Mouse (Mus musculus) liver, adult 2 months (tissue): ENCODE results near the gene Hoxa3. TPM values are rescaled to one million over a fixed set of nuclear protein-coding genes. Genes with fewer than 3 reads are reported as not detected.

Experiments
- DNase-seq: peaks from one replicate; pipeline ENCODE4 v3.0.0-alpha.2; 2011; ENCODE audit warnings: low read depth, low spot score; ENCODE audit errors: extremely low read depth
- H3K27ac ChIP-seq: fragments of 200-500 bp; replicated peaks from 2 replicates; pipeline ENCODE4 v1.5.1; 2012; ENCODE audit warnings: low read depth, mild to moderate bottlenecking, control low read depth, inconsistent platforms, low read length; ENCODE audit not compliant: insufficient read depth
- H3K27me3 ChIP-seq: fragments of 200-500 bp; 2 replicates; pipeline ENCODE4 v1.6.1; 2012; ENCODE audit warnings: mild to moderate bottlenecking, moderate library complexity, low read length, inconsistent platforms; ENCODE audit not compliant: control insufficient read depth, insufficient read depth
- H3K36me3 ChIP-seq: fragments of 200-500 bp; 2 replicates; pipeline ENCODE4 v1.6.1; 2012; ENCODE audit warnings: low read length, inconsistent platforms; ENCODE audit not compliant: control insufficient read depth, insufficient read depth
- H3K4me1 ChIP-seq: fragments of 200-500 bp; 2 replicates; pipeline ENCODE4 v1.6.1; 2011; ENCODE audit warnings: low read length; ENCODE audit not compliant: control insufficient read depth, insufficient read depth
- H3K4me3 ChIP-seq: fragments of 200-500 bp; 2 replicates; pipeline ENCODE4 v1.5.1; 2011; ENCODE audit warnings: low read depth, mild to moderate bottlenecking, control low read depth, low read length, moderate library complexity; ENCODE audit not compliant: insufficient read depth
- H3K79me2 ChIP-seq: fragments of 200-500 bp; 2 replicates; pipeline ENCODE4 v1.6.1; 2012; ENCODE audit warnings: inconsistent platforms, mild to moderate bottlenecking, low read length, moderate library complexity; ENCODE audit not compliant: control insufficient read depth, insufficient read depth
- H3K9ac ChIP-seq: fragments of 200-500 bp; 2 replicates; pipeline ENCODE4 v1.6.1; 2012; ENCODE audit warnings: low read depth, mild to moderate bottlenecking, control low read depth, inconsistent platforms, low read length
- CTCF ChIP-seq: fragments of 200-500 bp; IDR thresholded peaks from 2 replicates; pipeline ENCODE4 v1.5.1; 2011; ENCODE audit warnings: low read depth, low read length, control low read depth
- POLR2A ChIP-seq: fragments of 200-500 bp; IDR thresholded peaks from 2 replicates; pipeline ENCODE4 v1.6.1; 2011; ENCODE audit warnings: low read length, control low read depth; ENCODE audit not compliant: insufficient read depth; ENCODE audit errors: extremely low read depth
- WGBS: fragments of 180-500 bp; shearing (Covaris S2); methylation state at CpG from one replicate; pipeline ENCODE4 v1.1.7; 2018; 5-methylcytosine and 5-hydroxymethylcytosine counted together
- polyA plus RNA-seq: library from polyadenylated mRNA; depleted of rRNA; stranded (reverse); fragments of >200 nt; gene quantifications from 2 replicates; pipeline ENCODE4 v1.2.3, GENCODE M21; 2012
- total RNA-seq: library from RNA; depleted of rRNA; stranded (reverse); fragments of >200 nt; gene quantifications from 2 replicates; pipeline ENCODE4 v1.2.3, GENCODE M21; 2014

The Hoxa3 gene
- total and polyA plus RNA-seq, 2 experiments = 0.09 to 0.20 TPM

GRCm38 (mm10) chr6:52172501-52172900 lies 40.6 kb downstream of the Hoxa3 start:
- DNase-seq = no peak
- Histone ChIP-seq H3K27ac (no peak overlapping the region), H3K4me1 (no peaks in the 10 kb centered on the region), H3K4me3 (peak overlapping the region; percentile 37; the same call in 1 of the 2 replicates), H3K79me2 (no peaks in the 10 kb centered on the region), H3K9ac (peak overlapping the region; percentile 9), H3K36me3 (no peaks in the 10 kb centered on the region), H3K27me3 (peaks cover 11% of the 10 kb centered on the region; the same call in 1 of the 2 replicates)
- WGBS = 9% methylated on average over 35 of the region's 35 CpGs
- TF ChIP-seq CTCF (no peak), POLR2A (no peak)

GRCm38 (mm10) chr6:52171938-52172337 lies 41.2 kb downstream of the Hoxa3 start:
- no peak for DNase-seq
- Histone ChIP-seq H3K27me3 (peaks cover 12% of the 10 kb centered on the region; the same call in 1 of the 2 replicates), H3K27ac (no peak overlapping the region), H3K4me3 (no peak overlapping the region), H3K36me3 (no peaks in the 10 kb centered on the region), H3K4me1 (no peaks in the 10 kb centered on the region; the same call in 1 of the 2 replicates), H3K79me2 (no peaks in the 10 kb centered on the region), H3K9ac (no peak overlapping the region)
- WGBS = 31% methylated on average over 7 of the region's 7 CpGs
- TF ChIP-seq CTCF (no peak), POLR2A (no peak)

GRCm38 (mm10) chr6:52171331-52171730 lies 41.8 kb downstream of the Hoxa3 start:
- Histone ChIP-seq H3K36me3 (no peaks in the 10 kb centered on the region), H3K27me3 (peaks cover 12% of the 10 kb centered on the region; the same call in 1 of the 2 replicates), H3K4me1 (no peaks in the 10 kb centered on the region; the same call in 1 of the 2 replicates), H3K27ac (peak overlapping the region; percentile 30; the same call in 1 of the 2 replicates), H3K79me2 (no peaks in the 10 kb centered on the region), H3K4me3 (no peak overlapping the region), H3K9ac (no peak overlapping the region)
- DNase-seq = no peak
- TF ChIP-seq POLR2A (no peak), CTCF (no peak)
- 14% methylated on average over 4 of the region's 4 CpGs for WGBS

GRCm38 (mm10) chr6:52170898-52171223 lies 42.3 kb downstream of the Hoxa3 start:
- DNase-seq = peak; percentile 24
- H3K27ac ChIP-seq = peak overlapping the region; percentile 30
- H3K9ac ChIP-seq = no peak overlapping the region
- TF ChIP-seq CTCF (no peak), POLR2A (no peak)
- no peaks in the 10 kb centered on the region; the same call in 1 of the 2 replicates for H3K4me1 ChIP-seq
- H3K4me3 ChIP-seq = no peak overlapping the region
- peaks cover 10% of the 10 kb centered on the region; the same call in 1 of the 2 replicates for H3K27me3 ChIP-seq
- H3K36me3 ChIP-seq = no peaks in the 10 kb centered on the region
- 10% methylated on average over 5 of the region's 5 CpGs for WGBS
- H3K79me2 ChIP-seq = no peaks in the 10 kb centered on the region

DNA sequence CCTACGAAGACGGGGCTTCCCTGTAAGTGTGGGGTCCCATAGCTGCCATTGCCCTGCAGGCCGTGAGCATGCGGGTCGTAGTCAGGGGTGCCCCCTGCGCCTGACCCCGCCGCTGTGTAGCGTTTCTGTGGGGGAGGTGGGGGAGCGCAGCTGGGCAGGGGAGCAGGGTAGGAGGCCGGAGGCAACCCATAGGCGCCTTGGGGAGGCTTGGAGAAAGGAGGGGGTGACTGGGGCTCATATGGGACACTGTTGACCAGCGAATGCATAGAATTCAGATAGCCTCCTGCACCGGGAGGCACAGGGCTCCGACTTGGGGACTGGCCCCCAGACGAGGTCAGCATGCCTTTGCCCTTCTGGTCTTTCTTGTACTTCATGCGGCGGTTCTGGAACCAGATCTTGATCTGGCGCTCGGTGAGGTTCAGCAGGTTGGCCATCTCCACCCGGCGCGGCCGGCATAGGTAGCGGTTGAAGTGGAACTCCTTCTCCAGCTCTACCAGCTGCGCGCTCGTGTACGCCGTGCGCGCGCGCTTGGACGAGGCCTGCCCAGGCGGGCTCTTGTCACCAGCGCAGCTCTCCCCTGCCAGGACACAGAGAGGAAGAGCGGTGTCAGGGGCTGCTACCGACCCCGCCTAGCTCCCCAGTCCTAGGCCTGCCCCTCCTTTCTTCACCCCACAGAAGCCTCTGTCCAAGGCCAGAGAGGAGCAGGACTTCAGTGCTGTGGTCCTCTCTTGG lies 42.8 kb downstream of the Hoxa3 start:
- Histone ChIP-seq H3K27me3 (peaks cover 10% of the 10 kb centered on the region; the same call in 1 of the 2 replicates), H3K9ac (peak overlapping the region; percentile 47)
- no peak for DNase-seq

DNA sequence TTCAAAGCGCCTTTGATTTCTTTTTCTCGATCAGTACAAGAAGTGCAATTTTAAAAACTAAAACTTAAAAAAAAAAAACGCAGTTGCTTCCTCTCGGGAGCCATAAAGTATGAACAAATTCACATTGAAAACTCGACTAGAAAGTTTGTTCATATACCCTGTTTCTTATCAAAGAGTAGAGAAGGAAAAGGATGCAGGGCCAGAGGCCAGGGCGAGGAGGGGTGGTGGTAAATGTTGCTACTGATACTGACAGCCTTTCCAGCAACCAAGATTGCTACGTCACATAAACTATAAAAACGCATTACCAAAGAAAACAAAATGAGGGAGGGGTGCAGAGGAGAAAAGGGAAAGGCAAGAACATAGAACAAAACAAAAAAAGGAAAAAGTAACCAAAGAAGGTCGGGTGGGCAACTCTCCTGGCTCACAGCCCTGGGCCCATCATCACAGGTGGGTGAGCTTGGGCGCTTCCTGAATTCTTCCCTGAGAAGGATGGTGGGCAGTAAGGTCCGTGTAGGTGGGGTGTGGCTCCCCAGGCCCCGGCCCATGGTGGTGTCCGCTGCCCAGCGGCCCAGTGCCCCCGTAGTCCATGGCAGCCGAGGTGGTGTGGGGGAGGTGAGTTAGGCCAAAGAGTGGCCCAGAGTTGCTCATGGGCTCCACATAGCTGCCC lies 43.5 kb downstream of the Hoxa3 start:
- WGBS = 18% methylated on average over 16 of the region's 16 CpGs
- peak overlapping the region; percentile 47 for H3K9ac ChIP-seq
- peaks cover 13% of the 10 kb centered on the region; the same call in 1 of the 2 replicates for H3K27me3 ChIP-seq

More for the DNA sequence above, 42.8 kb downstream of the Hoxa3 start:
- H3K79me2 ChIP-seq = no peaks in the 10 kb centered on the region
- no peaks in the 10 kb centered on the region; the same call in 1 of the 2 replicates for H3K4me1 ChIP-seq
- peak overlapping the region; percentile 20; the same call in 1 of the 2 replicates for H3K4me3 ChIP-seq
- H3K36me3 ChIP-seq = no peaks in the 10 kb centered on the region
- TF ChIP-seq CTCF (no peak), POLR2A (no peak)
- H3K27ac ChIP-seq = peak overlapping the region; percentile 30
- WGBS = 7% methylated on average over 40 of the region's 40 CpGs

More for the DNA sequence above, 43.5 kb downstream of the Hoxa3 start:
- no peaks in the 10 kb centered on the region for H3K36me3 ChIP-seq
- no peak for DNase-seq
- peak overlapping the region; percentile 20; the same call in 1 of the 2 replicates for H3K4me3 ChIP-seq
- no peaks in the 10 kb centered on the region; the same call in 1 of the 2 replicates for H3K4me1 ChIP-seq
- TF ChIP-seq POLR2A = no peak
- TF ChIP-seq CTCF = no peak
- no peaks in the 10 kb centered on the region for H3K79me2 ChIP-seq
- H3K27ac ChIP-seq = peak overlapping the region; percentile 30
